Mouse (Mus musculus) erythroblast, embryonic 14.5 days (primary cell): ENCODE measurements around the gene Zfp663.

Experiments
- GATA1 ChIP-seq: IDR thresholded peaks from 2 replicates; pipeline ENCODE4 v1.6.1; 2012; ENCODE audit warnings: low read length, inconsistent platforms, mixed read lengths
- TAL1 ChIP-seq: IDR thresholded peaks from 3 replicates; pipeline ENCODE4 v1.6.1; 2012; ENCODE audit warnings: low read length, inconsistent platforms, mixed read lengths

GRCm38 (mm10) chr2:165380050-165380449, 11.5 kb upstream of the Zfp663 start:
- TF ChIP-seq GATA1 (no peak), TAL1 (no peak)
